Mouse (Mus musculus) inflammation-experienced regulatory T-cells, adult 6 months (primary cell): ENCODE data around the gene Bdh2. TPM values are rescaled to one million over a fixed set of nuclear protein-coding genes. Genes with fewer than 3 reads are reported as not detected.

Experiments used
- ATAC-seq: one replicate; pipeline ENCODE4 v1.8.0; 2017
- polyA plus RNA-seq, 3 experiments: library from polyadenylated mRNA; unstranded; fragments of 100-300 nt; shearing (Covaris generic); gene quantifications; one replicate each; pipeline ENCODE4 v1.2.1; 2017

Bdh2 gene
- polyA plus RNA-seq, 3 experiments from 2014 or later, result 0.77 TPM; not detected in 2

- ATAC-seq, result peak; percentile 78
These were observed 17.5 kb downstream of the Bdh2 start for GRCm38 (mm10) chr3:135298560-135298959.

GRCm38 (mm10) chr3:135300081-135300480, 19.1 kb downstream of the Bdh2 start:
- ATAC-seq, result no peak

- no peak for ATAC-seq
These were observed 23.0 kb downstream of the Bdh2 start for GRCm38 (mm10) chr3:135304060-135304459.

DNA sequence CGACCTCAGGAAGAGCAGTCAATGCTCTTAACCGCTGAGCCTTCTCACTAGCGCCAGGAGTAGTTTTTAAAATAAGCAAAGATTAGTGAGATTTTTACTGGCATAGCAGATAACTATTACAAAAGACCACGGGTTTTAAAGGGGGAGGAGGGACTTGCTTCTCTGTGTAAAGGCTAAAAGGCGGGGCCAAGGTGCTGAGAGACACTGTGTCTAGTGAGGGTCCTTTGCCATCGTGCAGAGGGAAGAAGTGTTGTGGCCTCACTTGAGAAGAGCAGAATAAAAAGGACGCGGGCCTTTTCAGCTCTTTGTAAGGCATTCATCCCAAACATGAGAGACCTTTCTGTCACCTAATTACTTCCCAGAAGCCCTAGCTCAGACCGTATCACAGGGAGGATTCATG, 23.5 kb downstream of the Bdh2 start:
- no peak for ATAC-seq

DNA sequence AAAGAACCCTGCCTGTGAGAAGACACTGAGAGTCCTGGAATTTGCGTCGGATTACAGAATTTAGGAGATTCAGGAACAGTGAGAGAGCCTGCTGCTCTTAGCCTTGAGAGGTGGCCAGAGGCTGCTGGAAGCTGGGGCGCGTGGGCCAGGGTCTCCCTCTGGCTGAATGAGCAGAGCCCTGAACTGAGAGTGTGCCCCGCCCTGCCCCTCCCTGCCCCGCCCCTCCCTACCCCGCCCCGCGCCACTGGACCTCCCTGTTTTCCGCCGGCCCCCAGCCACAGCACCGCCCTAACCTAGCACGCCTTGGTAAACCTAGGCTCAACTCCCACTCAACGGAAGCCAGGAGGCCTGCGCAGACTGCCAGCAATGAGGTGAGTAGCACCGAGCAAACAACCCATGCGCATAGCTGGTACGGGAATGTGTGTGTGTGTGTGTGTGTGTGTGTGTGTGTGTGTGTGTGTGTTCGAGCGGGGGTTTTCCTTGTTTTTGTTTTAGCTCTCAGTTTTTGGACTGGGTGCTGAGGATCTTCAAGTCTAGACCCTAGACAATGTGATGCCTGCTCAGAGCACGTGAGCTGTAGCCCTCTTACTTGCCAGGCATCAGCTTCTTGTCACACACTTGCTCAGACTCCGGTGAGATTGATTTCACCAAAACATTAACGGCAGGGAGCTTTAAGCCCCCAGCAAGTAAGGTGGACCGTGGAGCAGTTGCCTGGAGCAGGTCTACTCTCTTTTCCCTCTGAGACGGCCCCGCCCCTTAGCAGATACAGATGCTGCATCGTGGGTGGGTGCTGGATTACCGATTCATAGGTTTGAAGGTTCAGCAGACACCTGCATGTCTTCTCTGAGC, 26.6 kb downstream of the Bdh2 start, which contains the start of gene Slc9b2:
Gene Slc9b2, plus strand, starts transcription at position 290 of the 849 bp plus-strand sequence.
- peak; percentile 99 for ATAC-seq

DNA sequence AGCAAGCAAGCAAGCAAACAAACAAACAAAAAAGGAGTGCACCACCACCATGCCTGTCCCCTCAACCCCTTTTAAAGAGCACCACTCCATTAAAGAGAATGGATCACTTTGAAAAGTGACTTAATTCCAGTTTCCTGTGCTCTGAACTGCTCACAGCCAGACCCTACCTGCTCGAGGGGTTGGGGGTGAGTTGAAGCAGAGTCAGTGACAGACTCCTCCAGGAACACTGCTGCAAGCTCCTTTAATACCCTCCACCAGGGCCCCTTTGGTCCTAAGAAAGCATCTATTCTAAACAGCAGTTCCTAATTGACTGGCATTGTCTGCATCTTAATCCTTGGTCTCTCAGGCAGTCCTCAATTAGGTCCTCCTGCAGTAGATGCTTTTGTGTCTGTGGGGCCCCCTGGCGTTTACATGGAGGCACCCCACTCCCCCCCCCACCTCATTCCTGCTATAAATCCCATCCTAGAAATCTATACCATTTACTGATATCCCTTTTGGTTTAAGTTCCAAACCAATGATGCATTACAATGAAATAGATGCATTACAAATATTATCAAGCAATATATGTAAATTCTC, 32.0 kb downstream of the Bdh2 start:
- ATAC-seq, result no peak

DNA sequence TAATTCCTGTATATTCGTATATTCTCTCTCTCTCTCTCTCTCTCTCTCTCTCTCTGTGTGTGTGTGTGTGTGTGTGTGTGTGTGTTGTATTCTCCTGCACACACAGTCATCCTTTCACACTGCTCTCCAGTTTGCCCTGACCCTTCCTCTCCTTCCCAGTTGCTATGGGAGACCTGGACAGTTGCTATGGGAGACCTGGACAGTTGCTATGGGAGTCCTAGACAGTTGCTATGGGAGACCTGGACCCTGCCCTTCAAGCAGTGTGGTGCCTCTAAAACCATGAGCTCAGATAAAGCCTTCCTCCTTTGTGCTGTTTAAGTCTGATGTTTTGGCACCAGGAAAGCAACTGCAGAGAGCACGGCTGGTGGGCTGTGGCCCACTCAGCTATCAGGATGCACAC, 32.7 kb downstream of the Bdh2 start:
- no peak for ATAC-seq

- no peak for ATAC-seq
These were observed 33.8 kb downstream of the Bdh2 start for GRCm38 (mm10) chr3:135314811-135315210.

DNA sequence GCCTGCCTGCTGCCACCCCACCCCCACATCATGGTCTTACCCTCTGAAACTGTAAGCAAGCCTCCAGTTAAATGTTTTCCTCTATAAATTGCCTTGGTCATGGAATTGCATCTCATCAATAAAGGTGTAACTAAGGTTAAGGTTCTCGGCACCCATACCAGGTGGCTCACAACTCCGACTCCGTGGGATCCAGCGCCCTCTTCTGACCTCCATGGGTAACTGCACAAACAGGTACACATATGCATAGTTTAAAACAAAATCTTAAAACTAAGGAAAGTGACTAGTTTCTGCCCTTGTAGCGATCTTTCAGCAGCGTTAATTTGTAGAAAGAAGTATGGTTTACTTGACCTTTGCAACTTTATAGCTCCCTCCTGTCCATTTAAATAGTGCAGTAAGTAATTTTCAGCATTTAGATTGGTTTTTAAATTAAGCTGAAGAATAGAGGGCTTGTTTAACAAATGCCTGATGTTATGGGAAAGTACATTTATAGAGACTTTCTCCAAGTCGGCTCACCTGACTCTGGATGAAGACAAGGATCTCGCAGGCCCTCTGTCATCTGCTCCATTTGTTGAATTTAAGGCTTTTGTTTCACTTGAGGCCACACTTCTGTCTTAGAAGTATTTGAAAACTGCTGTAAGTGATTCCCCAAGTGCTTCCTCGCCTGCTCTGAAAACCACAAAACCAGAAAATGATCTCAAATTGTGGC, 34.9 kb downstream of the Bdh2 start:
- ATAC-seq, result no peak

DNA sequence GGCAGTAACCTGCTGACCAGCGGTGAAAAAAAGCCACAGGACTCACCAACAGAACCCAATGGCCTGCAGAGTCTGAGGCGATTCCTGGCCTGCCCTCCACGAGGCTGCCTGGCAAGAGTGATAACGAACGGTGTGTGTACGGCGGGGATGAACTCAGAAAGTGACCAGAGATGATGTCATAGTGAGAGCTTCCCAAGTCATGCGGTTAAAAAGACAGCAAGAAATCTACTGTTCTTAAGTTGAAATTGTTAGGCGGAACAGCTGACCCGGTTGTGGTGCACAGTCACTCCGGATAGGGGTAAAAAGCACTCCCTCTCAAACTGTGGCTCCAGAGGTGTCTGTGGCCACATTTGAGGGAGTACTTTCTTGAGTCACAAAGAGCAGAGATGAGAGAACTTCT, 37.3 kb downstream of the Bdh2 start:
- ATAC-seq, result no peak

DNA sequence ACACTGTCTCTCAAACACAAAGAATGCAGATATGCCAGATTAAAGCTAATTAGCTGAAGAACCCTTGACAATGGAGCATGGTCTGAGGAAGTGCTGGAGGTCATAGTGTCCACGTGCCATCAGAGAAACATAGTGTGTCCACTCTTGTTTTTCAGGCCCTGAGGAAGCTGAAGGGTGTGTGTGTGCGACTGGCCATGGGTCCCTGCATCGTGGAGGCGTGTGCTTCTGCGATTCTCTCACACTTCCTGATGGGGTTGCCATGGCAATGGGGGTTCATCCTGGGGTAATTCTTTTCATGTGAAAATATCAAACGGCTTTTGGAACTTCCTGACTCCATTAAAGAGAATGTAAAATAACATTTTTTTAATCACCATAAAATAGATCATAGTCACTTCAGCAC, 43.3 kb downstream of the Bdh2 start:
- ATAC-seq, result peak; percentile 78

DNA sequence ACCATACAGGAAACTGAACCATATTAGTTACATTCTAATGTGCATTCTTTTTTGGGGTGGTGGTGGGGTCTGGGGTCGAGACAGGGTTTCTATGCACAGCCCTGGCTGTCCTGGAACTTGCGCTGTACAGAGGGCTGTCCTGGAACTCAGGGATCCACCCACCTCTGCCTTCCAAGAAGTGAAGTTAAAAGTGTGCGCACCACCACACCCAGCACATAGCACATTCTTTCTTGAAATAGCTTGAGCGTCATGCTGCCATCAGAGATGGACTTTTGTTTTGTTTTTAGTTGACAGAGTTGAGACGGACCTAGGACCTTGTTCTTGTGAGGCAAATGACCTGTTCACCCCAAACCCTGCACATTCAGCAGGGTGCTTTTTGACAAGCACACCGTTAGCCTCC, 46.2 kb downstream of the Bdh2 start:
- no peak for ATAC-seq

GRCm38 (mm10) chr3:135327601-135328000, 46.6 kb downstream of the Bdh2 start:
- ATAC-seq, result no peak

DNA sequence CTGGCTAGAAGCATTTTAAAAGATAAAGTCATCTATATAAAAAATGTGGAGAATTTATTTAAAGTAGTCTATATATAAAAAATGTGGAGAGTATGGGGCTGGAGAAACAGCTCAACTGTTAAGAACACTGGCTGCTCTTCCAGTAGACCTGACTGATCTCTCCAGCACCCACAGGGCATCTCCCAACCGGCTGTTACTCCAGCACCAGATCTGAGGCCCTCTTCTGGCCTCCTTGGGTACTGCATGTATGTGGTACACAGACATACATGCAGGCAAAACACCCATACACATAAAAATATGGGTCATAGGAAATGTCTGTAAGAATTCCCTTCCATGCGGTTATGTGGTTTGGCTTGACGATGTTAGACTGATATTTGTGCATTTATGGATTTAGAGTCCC, 47.5 kb downstream of the Bdh2 start:
- ATAC-seq, result peak; percentile 69

DNA sequence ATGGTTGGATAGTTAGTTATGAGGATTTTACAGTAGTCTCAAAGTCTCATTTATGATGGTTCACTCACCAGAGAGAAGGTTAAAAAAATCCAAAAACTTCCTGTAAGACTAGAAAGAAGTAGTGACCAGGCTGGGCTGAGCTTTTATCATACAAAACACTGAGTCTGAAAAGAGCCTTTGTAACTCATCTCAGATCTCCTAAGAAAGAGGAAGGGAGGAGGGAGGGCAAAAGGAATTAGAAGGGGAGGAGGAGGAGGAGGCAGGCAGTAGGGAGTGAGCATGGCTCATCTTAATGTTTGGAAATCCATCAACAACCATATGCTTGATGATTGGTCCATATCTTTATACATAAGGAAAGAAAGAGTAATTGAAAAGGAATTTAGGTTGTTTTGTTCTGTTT, 51.7 kb downstream of the Bdh2 start:
- no peak for ATAC-seq

GRCm38 (mm10) chr3:135333763-135334162, 52.7 kb downstream of the Bdh2 start:
- ATAC-seq, result no peak

DNA sequence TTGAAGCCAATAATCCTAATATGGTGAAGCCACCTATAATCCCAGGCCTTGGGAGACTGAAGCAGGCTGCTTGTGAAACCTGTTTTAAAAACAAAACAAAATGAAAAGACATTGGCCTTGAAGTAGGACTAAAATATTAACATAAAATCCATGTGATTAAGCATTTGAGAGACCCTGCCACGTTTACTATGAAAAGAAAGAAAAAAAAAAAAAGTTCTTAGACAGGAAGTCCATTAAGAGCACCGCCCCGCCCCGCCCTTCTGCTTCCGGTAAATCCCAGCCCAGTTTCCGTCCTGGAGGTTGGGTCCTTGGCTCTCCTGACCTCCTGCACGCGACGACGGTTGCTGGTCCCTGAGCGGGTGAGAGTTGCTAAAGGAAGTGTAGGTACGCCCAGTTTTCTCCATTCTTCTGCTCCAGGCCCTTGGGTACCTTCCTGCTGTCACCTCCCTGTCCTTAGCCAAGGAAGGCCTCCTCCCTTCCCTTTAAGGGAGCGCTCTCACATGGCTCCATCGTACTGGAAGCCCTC, 66.8 kb downstream of the Bdh2 start, which contains the start of gene Slc9b1:
Gene Slc9b1, plus strand, starts transcription at position 291 of the 526 bp plus-strand sequence.
- ATAC-seq, result no peak

GRCm38 (mm10) chr3:135349022-135349421, 68.0 kb downstream of the Bdh2 start:
- ATAC-seq, result no peak

GRCm38 (mm10) chr3:135351857-135352256, 70.8 kb downstream of the Bdh2 start:
- ATAC-seq, result no peak
